Mouse (Mus musculus) left cerebral cortex, postnatal 14 days (tissue): ENCODE results near the gene Coq7. TPM values are rescaled to one million over a fixed set of nuclear protein-coding genes. Genes with fewer than 3 reads are reported as not detected.

Experiments used
- DNase-seq, 2 experiments: peaks; one replicate each; pipeline ENCODE4 v3.0.0; 2021 to 2022; ENCODE audit warnings: low spot score in 2 of 2, mixed read lengths in 1 of 2
- intact Hi-C: fragments of 180-260 bp; cut with DNase I; formaldehyde crosslinking; loops from one replicate; pipeline ENCODE4 v1.15.1; 2025
- total RNA-seq, 2 experiments: library from RNA; stranded (reverse); gene quantifications; 2 replicates each; pipeline ENCODE4 v1.2.3; 2021

The Coq7 gene
- total RNA-seq, 2 experiments from 2014 or later = 38.6 to 39.4 TPM

GRCm38 (mm10) chr7:118475008-118475705 lies 58.0 kb downstream of the Coq7 start:
- intact Hi-C loops = no loop called here
- no peak for DNase-seq

GRCm38 (mm10) chr7:118472886-118473285 lies 60.3 kb downstream of the Coq7 start:
- DNase-seq = no peak
- intact Hi-C loops = no loop called here

- intact Hi-C loops = no loop called here
These were observed 65.1 kb downstream of the Coq7 start for GRCm38 (mm10) chr7:118468060-118468459.

GRCm38 (mm10) chr7:118464432-118464831 lies 68.7 kb downstream of the Coq7 start:
- no peak for DNase-seq
- intact Hi-C loops = no loop called here

More at GRCm38 (mm10) chr7:118468060-118468459, 65.1 kb downstream of the Coq7 start:
- DNase-seq = no peak

GRCm38 (mm10) chr7:118462818-118463762 lies 70.1 kb downstream of the Coq7 start:
- no peak for DNase-seq
- intact Hi-C loops = no loop called here

- DNase-seq = no peak
- intact Hi-C loops = no loop called here
These were observed 71.6 kb downstream of the Coq7 start for GRCm38 (mm10) chr7:118461400-118462136.

Other genes with a start within 250 kb of the Coq7 start
- gene Syt17, start 85.1 kb downstream of the Coq7 start, total RNA-seq = 10 to 100 TPM; 61.8 to 68.6 TPM
- gene Itpripl2, start 41.4 kb downstream of the Coq7 start, total RNA-seq = 1 to 10 TPM; 4.0 to 4.3 TPM
- 10 to 100 TPM; 18.2 to 22.1 TPM for gene Tmc7, start 51.4 kb upstream of the Coq7 start, total RNA-seq
- gene Tmc5, start 63.9 kb upstream of the Coq7 start, total RNA-seq = under 1 TPM; 0.35 to 0.38 TPM
- gene Gde1, start 172.4 kb upstream of the Coq7 start, total RNA-seq = 100 to 1,000 TPM; 325 to 333 TPM
- gene Ccp110, start 179.2 kb upstream of the Coq7 start, total RNA-seq = 10 to 100 TPM; 37.4 to 38.6 TPM
- 10 to 100 TPM; 58.2 to 61.4 TPM for gene Vps35l, start 206.9 kb upstream of the Coq7 start, total RNA-seq